Mouse (Mus musculus) thymus, adult 2 months (tissue): Measurements from ENCODE around the gene Neu2. TPM values are rescaled to one million over a fixed set of nuclear protein-coding genes. Genes with fewer than 3 reads are reported as not detected.
A peak's percentile ranks its signal among the peaks of the same experiment; 100 is the strongest.

Source experiments
- DNase-seq: peaks from one replicate; pipeline ENCODE4 v3.0.0; 2021
- H3K27ac ChIP-seq: fragments of 200-500 bp; 2 replicates; pipeline ENCODE4 v1.5.1; 2012; ENCODE audit warnings: low read length, control low read depth; ENCODE audit not compliant: control insufficient read depth, insufficient read depth
- H3K27me3 ChIP-seq: fragments of 200-500 bp; 2 replicates; pipeline ENCODE4 v1.6.1; 2012; ENCODE audit warnings: mild to moderate bottlenecking, low read length, moderate library complexity, mixed read lengths; ENCODE audit not compliant: control insufficient read depth, insufficient read depth
- H3K36me3 ChIP-seq: fragments of 200-500 bp; 2 replicates; pipeline ENCODE4 v1.6.1; 2012; ENCODE audit warnings: mild to moderate bottlenecking, low read length, moderate library complexity; ENCODE audit not compliant: control insufficient read depth, insufficient read depth
- H3K4me1 ChIP-seq: fragments of 200-500 bp; replicated peaks from 2 replicates; pipeline ENCODE4 v1.6.1; 2012; ENCODE audit warnings: low read length; ENCODE audit not compliant: control insufficient read depth, insufficient read depth
- H3K4me3 ChIP-seq: fragments of 200-500 bp; 2 replicates; pipeline ENCODE4 v1.5.1; 2012; ENCODE audit warnings: mild to moderate bottlenecking, low read length, control low read depth, moderate library complexity; ENCODE audit not compliant: control insufficient read depth, insufficient read depth
- CTCF ChIP-seq: fragments of 200-500 bp; IDR thresholded peaks from 2 replicates; pipeline ENCODE4 v1.5.1; 2012; ENCODE audit warnings: mild to moderate bottlenecking, control low read depth, low read length, moderate library complexity, borderline replicate concordance; ENCODE audit not compliant: control insufficient read depth, poor library complexity, insufficient read depth; ENCODE audit errors: extremely low read depth
- POLR2A ChIP-seq: fragments of 200-500 bp; IDR thresholded peaks from 2 replicates; pipeline ENCODE4 v1.6.1; 2012; ENCODE audit warnings: mild to moderate bottlenecking, low read length, control low read depth, moderate library complexity; ENCODE audit not compliant: control insufficient read depth, poor library complexity, insufficient read depth; ENCODE audit errors: extremely low read depth
- WGBS: fragments of 180-500 bp; shearing (Covaris S2); methylation state at CpG from one replicate; pipeline ENCODE4 v1.1.7; 2018; 5-methylcytosine and 5-hydroxymethylcytosine counted together
- polyA plus RNA-seq: library from polyadenylated mRNA; depleted of rRNA; stranded (reverse); fragments of >200 nt; gene quantifications from 2 replicates; pipeline ENCODE4 v1.2.3, GENCODE M21; 2012

The Neu2 gene
- polyA plus RNA-seq, 1 experiment: 6.9 TPM

- no peaks in the 10 kb centered on the region for H3K27me3 ChIP-seq
- no peak for DNase-seq
- no peak overlapping the region for H3K4me3 ChIP-seq
- H3K36me3 ChIP-seq: no peaks in the 10 kb centered on the region
- H3K4me1 ChIP-seq: no peaks in the 10 kb centered on the region
- H3K27ac ChIP-seq: no peak overlapping the region
- WGBS: 82% methylated on average over 2 of the region's 2 CpGs
- TF ChIP-seq CTCF (no peak), POLR2A (no peak)
Measured at GRCm38 (mm10) chr1:87601801-87602200, 92.1 kb downstream of the Neu2 start.

DNA sequence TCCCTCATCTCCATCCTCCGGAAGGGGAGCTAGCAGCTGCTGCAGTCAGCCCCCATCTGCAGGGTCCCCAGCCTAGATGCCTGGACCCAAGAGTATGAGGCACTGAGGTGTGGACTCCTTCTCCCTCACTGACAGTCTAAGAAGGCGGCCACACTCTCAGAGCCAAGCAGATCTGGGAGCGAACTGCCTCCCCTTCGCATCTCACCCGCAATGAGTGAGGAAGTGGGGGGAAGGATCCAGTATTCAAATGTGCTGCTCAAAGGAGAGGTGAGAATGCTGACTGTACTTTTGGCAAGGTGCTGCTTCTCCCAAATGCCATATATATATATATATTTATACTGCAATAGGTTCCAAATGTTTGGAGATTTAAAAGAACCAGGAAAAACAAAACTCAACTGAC is 93.7 kb downstream of the Neu2 start:
- no peak overlapping the region for H3K27ac ChIP-seq
- TF ChIP-seq POLR2A (no peak), CTCF (no peak)
- 90% methylated on average over 5 of the region's 5 CpGs for WGBS
- peaks cover 10% of the 10 kb centered on the region for H3K4me1 ChIP-seq
- H3K27me3 ChIP-seq: no peaks in the 10 kb centered on the region
- H3K4me3 ChIP-seq: no peak overlapping the region
- H3K36me3 ChIP-seq: no peaks in the 10 kb centered on the region
- no peak for DNase-seq

- WGBS: 95% methylated on average over 2 of the region's 2 CpGs
- Histone ChIP-seq H3K4me1 (peaks cover 10% of the 10 kb centered on the region), H3K27ac (no peak overlapping the region), H3K27me3 (no peaks in the 10 kb centered on the region), H3K36me3 (no peaks in the 10 kb centered on the region), H3K4me3 (no peak overlapping the region)
- no peak for DNase-seq
- TF ChIP-seq CTCF (no peak), POLR2A (no peak)
Measured at GRCm38 (mm10) chr1:87605296-87605695, 95.6 kb downstream of the Neu2 start.

- H3K4me1 ChIP-seq: peaks cover 10% of the 10 kb centered on the region
- TF ChIP-seq POLR2A (no peak), CTCF (no peak)
- 6% methylated on average over 21 of the region's 21 CpGs for WGBS
- no peaks in the 10 kb centered on the region for H3K27me3 ChIP-seq
- H3K27ac ChIP-seq: peak overlapping the region; percentile 2; the same call in 1 of the 2 replicates
- DNase-seq: peak; percentile 60
- H3K4me3 ChIP-seq: peak overlapping the region; percentile 18
- H3K36me3 ChIP-seq: no peaks in the 10 kb centered on the region
Measured at GRCm38 (mm10) chr1:87607385-87608091, 97.8 kb downstream of the Neu2 start.

DNA sequence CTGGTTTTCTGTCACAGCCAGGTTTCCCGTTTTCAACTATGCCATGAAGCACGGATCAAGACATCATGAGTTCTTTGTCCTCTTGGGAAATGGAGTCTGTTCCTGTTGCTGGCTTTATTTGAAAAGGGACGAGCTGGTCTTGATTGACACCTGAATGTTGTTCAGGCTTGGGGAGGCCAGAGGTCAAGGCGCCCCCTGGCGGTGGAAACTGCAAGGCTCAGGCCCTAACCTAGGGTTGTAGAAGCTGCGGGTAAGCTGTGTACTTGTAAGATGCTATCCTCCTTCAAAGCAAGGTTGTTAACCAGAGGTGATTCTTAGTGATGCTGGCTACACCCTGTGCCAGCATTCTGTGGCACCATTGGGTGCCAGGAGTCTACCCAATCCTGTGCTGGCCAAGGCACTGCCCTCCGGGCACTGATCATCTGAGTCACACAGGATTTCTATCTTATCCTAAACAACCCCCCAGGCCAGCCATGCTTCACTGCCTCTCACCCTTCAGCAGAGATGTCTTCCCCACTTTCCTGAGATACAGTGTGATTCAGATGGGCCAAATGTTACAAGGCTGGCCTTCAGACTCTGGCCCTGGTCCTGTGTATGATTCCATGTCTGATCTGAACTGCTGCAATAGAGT is 98.8 kb downstream of the Neu2 start:
- 42% methylated on average over 7 of the region's 7 CpGs for WGBS
- Histone ChIP-seq H3K4me3 (no peak overlapping the region), H3K27ac (no peak overlapping the region), H3K36me3 (no peaks in the 10 kb centered on the region), H3K27me3 (no peaks in the 10 kb centered on the region), H3K4me1 (peaks cover 10% of the 10 kb centered on the region)
- DNase-seq: peak; percentile 79
- TF ChIP-seq CTCF (peak; percentile 86; the same call in 1 of the 2 replicates), POLR2A (no peak)

GRCm38 (mm10) chr1:87614576-87615295 is 105.0 kb downstream of the Neu2 start:
- Histone ChIP-seq H3K4me1 (peaks cover 3% of the 10 kb centered on the region), H3K4me3 (no peak overlapping the region), H3K27me3 (no peaks in the 10 kb centered on the region), H3K27ac (no peak overlapping the region), H3K36me3 (no peaks in the 10 kb centered on the region)
- 94% methylated on average over 2 of the region's 2 CpGs for WGBS
- DNase-seq: no peak
- TF ChIP-seq POLR2A (no peak), CTCF (no peak)
